Mouse (Mus musculus) CH12.LX (cell line): ENCODE data around the gene Gm20388. TPM values are rescaled to one million over a fixed set of nuclear protein-coding genes. Genes with fewer than 3 reads are reported as not detected.

Source experiments
- DNase-seq: peaks from one replicate; pipeline ENCODE4 v3.0.0-alpha.2; 2013; ENCODE audit errors: extremely low read depth
- H3K27ac ChIP-seq: 2 replicates; pipeline ENCODE4 v1.5.1; 2012; ENCODE audit warnings: low read depth, mild to moderate bottlenecking, control low read depth, moderate library complexity; ENCODE audit not compliant: insufficient read depth
- H3K27me3 ChIP-seq: replicated peaks from 2 replicates; pipeline ENCODE3; 2012; ENCODE audit warnings: inconsistent platforms
- H3K36me3 ChIP-seq, 2 experiments: replicated peaks in 1 of 2; 2 replicates each; pipeline versions ENCODE3 to v1.6.1; 2012; ENCODE audit warnings: inconsistent platforms in 1 of 2, low read length in 1 of 2, mild to moderate bottlenecking in 1 of 2, mixed read lengths in 1 of 2, moderate library complexity in 1 of 2; ENCODE audit not compliant: control insufficient read depth in 1 of 2, insufficient read depth in 1 of 2
- H3K4me1 ChIP-seq, 2 experiments: 2 replicates each; pipeline ENCODE4 v1.6.1; 2012; ENCODE audit warnings: inconsistent platforms in 1 of 2, moderate library complexity in 1 of 2; ENCODE audit not compliant: insufficient read depth in 2 of 2, control insufficient read depth in 1 of 2
- H3K4me2 ChIP-seq: 2 replicates; pipeline ENCODE4 v1.6.1; 2012; ENCODE audit warnings: low read depth, mild to moderate bottlenecking, control low read depth; ENCODE audit not compliant: poor library complexity, insufficient read depth, severe bottlenecking
- H3K4me3 ChIP-seq, 3 experiments: fragments of 150-350 bp in 1 of 3; sonication (generic) in 1 of 3; replicated peaks in 1 of 3; 2 replicates each; pipeline versions ENCODE3 to v1.5.1; 2011 to 2012; ENCODE audit warnings: low read depth in 2 of 3, low read length in 2 of 3, mild to moderate bottlenecking in 2 of 3, moderate library complexity in 2 of 3, control low read depth in 1 of 3, improper control_type of control experiment in 1 of 3, inconsistent platforms in 1 of 3, mixed read lengths in 1 of 3; ENCODE audit not compliant: poor library complexity in 1 of 3
- H3K79me2 ChIP-seq: replicated peaks from 2 replicates; pipeline ENCODE4 v1.6.1; 2012; ENCODE audit warnings: mild to moderate bottlenecking, moderate library complexity; ENCODE audit not compliant: control insufficient read depth, poor library complexity, insufficient read depth, severe bottlenecking; ENCODE audit errors: extremely low read depth
- H3K9ac ChIP-seq: 2 replicates; pipeline ENCODE4 v1.6.1; 2012; ENCODE audit warnings: low read depth, mild to moderate bottlenecking, control low read depth, moderate library complexity; ENCODE audit not compliant: insufficient read depth
- H3K9me3 ChIP-seq: replicated peaks from 2 replicates; pipeline ENCODE3; 2012; ENCODE audit warnings: low read length, inconsistent platforms, mixed read lengths
- BHLHE40 ChIP-seq: IDR thresholded peaks from 2 replicates; pipeline ENCODE4 v1.6.1; 2011; ENCODE audit warnings: mild to moderate bottlenecking, low read depth, low read length, improper control_type of control experiment
- CHD1 ChIP-seq: IDR thresholded peaks from 2 replicates; pipeline ENCODE4 v1.6.1; 2012; ENCODE audit warnings: low read depth, low read length, improper control_type of control experiment, inconsistent platforms
- ELF1 ChIP-seq: IDR thresholded peaks from 2 replicates; pipeline ENCODE4 v1.6.1; 2014; ENCODE audit warnings: low read depth, mild to moderate bottlenecking, inconsistent platforms, low read length, improper control_type of control experiment
- ETS1 ChIP-seq: conservative IDR thresholded peaks from 2 replicates; pipeline ENCODE4 v1.6.1; 2012; ENCODE audit warnings: low read depth, mild to moderate bottlenecking, inconsistent platforms, low read length, improper control_type of control experiment, moderate library complexity
- HCFC1 ChIP-seq: IDR thresholded peaks from 2 replicates; pipeline ENCODE4 v1.6.1; 2012; ENCODE audit warnings: low read depth, mild to moderate bottlenecking, inconsistent platforms, low read length, improper control_type of control experiment
- IRF4 ChIP-seq: IDR thresholded peaks from 2 replicates; pipeline ENCODE4 v1.6.1; 2014; ENCODE audit warnings: low read depth, mild to moderate bottlenecking, inconsistent platforms, low read length, improper control_type of control experiment
- JUN ChIP-seq: IDR thresholded peaks from 2 replicates; pipeline ENCODE4 v1.6.1; 2011; ENCODE audit warnings: low read depth, mild to moderate bottlenecking, low read length, improper control_type of control experiment, moderate library complexity; ENCODE audit not compliant: insufficient read depth
- MXI1 ChIP-seq: IDR thresholded peaks from 2 replicates; pipeline ENCODE4 v1.6.1; 2011; ENCODE audit warnings: mild to moderate bottlenecking, low read depth, low read length, improper control_type of control experiment
- MYC ChIP-seq: IDR thresholded peaks from 2 replicates; pipeline ENCODE4 v1.6.1; 2011; ENCODE audit warnings: low read depth, mild to moderate bottlenecking, improper control_type of control experiment, low read length
- NELFE ChIP-seq: IDR thresholded peaks from 2 replicates; pipeline ENCODE4 v1.6.1; 2011; ENCODE audit warnings: low read depth, low read length, improper control_type of control experiment
- NRF1 ChIP-seq: IDR thresholded peaks from 2 replicates; pipeline ENCODE4 v1.6.1; 2014; ENCODE audit warnings: low read depth, mild to moderate bottlenecking, inconsistent platforms, low read length, improper control_type of control experiment, moderate library complexity
- RCOR1 ChIP-seq: conservative IDR thresholded peaks from 2 replicates; pipeline ENCODE4 v1.6.1; 2012; ENCODE audit warnings: low read depth, mild to moderate bottlenecking, inconsistent platforms, low read length, improper control_type of control experiment
- SIN3A ChIP-seq: IDR thresholded peaks from 2 replicates; pipeline ENCODE4 v1.6.1; 2012; ENCODE audit warnings: low read length, improper control_type of control experiment, inconsistent platforms
- TBP ChIP-seq: conservative IDR thresholded peaks from 2 replicates; pipeline ENCODE4 v1.6.1; 2011; ENCODE audit warnings: low read depth, low read length, improper control_type of control experiment
- TCF12 ChIP-seq: IDR thresholded peaks from 2 replicates; pipeline ENCODE4 v1.6.1; 2014; ENCODE audit warnings: low read depth, mild to moderate bottlenecking, inconsistent platforms, low read length, improper control_type of control experiment
- ZKSCAN1 ChIP-seq: IDR thresholded peaks from 2 replicates; pipeline ENCODE4 v1.6.1; 2012; ENCODE audit warnings: low read depth, inconsistent platforms, low read length, improper control_type of control experiment, borderline replicate concordance
- dilution Hi-C: fragments of 300-500 bp; cut with MboI; formaldehyde crosslinking; loops from 2 replicates; pipeline ENCODE4 v1.14.3; 2020; ENCODE audit warnings: low sequenced_read_pairs; ENCODE audit not compliant: extremely low pct_unique_long_range_greater_than_20kb, extremely low pct_ligation_motif_present
- in situ Hi-C: fragments of 300-500 bp; cut with MboI; formaldehyde crosslinking; loops from 3 replicates; pipeline ENCODE4 v1.14.3; 2019; ENCODE audit warnings: low sequenced_read_pairs, low pct_ligation_motif_present, low pct_unique_long_range_greater_than_20kb, mixed read lengths
- polyA plus RNA-seq: library from polyadenylated mRNA; unstranded; fragments of >175 nt; gene quantifications from 2 replicates; pipeline ENCODE4 v1.2.1, GENCODE M21; 2012; ENCODE audit warnings: low read depth; ENCODE audit not compliant: insufficient read length
- total RNA-seq, 2 experiments: library from RNA; depleted of rRNA; stranded (reverse); fragments of 300-350 nt in 1 of 2; fragments of >200 nt in 1 of 2; gene quantifications; 2 replicates each; pipeline ENCODE4 v1.2.3; 2012 to 2014

The Gm20388 gene
- total and polyA plus RNA-seq, 3 experiments, result 14.8 to 26.3 (median 22.2) TPM

DNA sequence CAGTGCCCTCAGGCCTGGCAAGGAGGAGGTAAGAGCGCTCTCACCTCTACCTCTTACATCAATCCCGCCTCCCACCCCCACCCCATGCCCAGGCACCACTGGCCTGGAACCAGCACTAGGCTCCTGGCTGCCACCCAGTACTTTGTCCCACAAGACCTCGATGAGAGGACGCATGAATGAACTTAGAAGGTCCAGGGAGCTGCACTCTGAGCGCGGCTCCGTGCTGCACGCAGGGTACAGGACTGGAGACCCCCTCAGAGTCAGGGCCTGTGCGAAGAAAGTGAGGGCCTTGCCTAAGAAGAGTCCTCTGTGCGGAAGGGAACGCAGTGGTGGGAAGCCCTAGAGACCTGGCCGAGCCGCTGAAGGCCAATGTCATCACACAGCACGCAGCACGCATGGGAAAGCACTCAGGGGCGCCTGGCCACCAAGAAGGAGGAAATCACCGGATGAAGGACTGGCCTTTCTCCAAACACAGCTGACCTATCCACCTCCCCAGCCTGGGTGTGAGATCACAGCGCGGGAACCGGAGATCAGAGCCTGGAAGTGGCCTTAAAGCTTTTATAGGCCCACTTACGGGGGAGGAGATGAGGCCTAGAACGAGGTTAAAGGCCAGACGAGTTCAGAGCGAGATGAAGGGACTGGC lies 2636.3 kb downstream of the Gm20388 start (continued):
- TF ChIP-seq NRF1, result no peak
- TF ChIP-seq, all 38 proteins: peak for 0

DNA sequence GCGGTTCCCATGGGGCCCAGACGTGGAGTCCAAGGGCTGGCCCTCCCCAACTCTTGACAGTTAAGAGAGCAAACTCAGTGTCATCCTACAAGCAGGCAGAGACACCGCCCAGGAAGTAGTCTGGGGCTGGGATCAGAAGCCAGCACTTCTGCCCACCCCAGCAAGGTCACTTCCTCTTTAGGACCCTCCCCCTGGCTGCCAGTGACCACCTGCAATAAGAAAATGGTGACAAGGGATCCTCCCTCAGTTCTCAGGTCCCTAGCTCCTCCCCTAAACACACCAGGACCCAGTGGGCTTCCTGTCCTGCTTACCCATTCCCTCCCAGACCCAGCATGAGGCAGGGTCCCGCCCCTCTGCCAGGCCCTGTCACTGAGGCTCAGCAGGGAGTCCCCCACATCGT lies 2637.2 kb downstream of the Gm20388 start:
- H3K9ac ChIP-seq, result peak overlapping the region; percentile 39
- peak overlapping the region; percentile 91 for H3K27ac ChIP-seq
- H3K4me2 ChIP-seq, result peak overlapping the region; percentile 67
- dilution Hi-C loops (no loop called here), in situ Hi-C loops (loop anchor here (5.0 kb wide), 1 partner anchor 46 kb away; no protein-coding TSS in a partner anchor)
- H3K4me3 ChIP-seq, result peak overlapping the region; percentile 40 to 86 (median 69)
- H3K27me3 ChIP-seq, result no peaks in the 10 kb centered on the region
- peaks cover 0 to 27% of the 10 kb centered on the region in 2 experiments for H3K36me3 ChIP-seq
- DNase-seq, result peak; percentile 97
- peaks cover 46% of the 10 kb centered on the region for H3K79me2 ChIP-seq
- peaks cover 16 to 43% of the 10 kb centered on the region in 2 experiments for H3K4me1 ChIP-seq
- TF ChIP-seq ELF1 (peak; percentile 87), RCOR1 (no peak), NRF1 (peak; percentile 46), TBP (0 out of 2 replicates have a peak, but pooled peaks have one; percentile 21), BHLHE40 (no peak), MYC (0 out of 2 replicates have a peak, but pooled peaks have one; percentile 22), SIN3A (peak; percentile 55; the same call in 1 of the 2 replicates), MXI1 (peak; percentile 36; the same call in 1 of the 2 replicates), IRF4 (no peak), TCF12 (peak; percentile 67), HCFC1 (peak; percentile 75)
- peaks cover 4% of the 10 kb centered on the region for H3K9me3 ChIP-seq

DNA sequence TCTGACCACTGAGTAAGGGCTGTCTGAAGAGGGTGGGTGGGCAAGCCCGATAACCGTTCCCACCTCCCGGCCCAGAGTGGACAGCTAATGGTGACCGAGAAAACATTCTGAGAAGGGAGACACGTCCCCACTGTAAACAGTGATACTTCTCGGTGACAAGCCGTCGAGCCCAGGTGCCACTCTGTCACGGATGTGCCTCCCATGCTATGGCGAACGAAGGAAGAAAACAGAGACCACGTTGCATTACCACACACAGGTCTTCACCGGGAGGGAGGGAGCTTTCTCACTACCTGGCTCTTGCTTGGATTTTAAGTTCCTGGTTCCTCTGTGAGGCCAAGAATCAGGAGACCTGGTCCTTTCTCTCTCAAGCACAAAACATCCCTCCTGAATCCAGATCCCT lies 2637.7 kb downstream of the Gm20388 start:
- DNase-seq, result no peak
- no peak for TF ChIP-seq CHD1
- TF ChIP-seq NELFE, result no peak
- no peak for TF ChIP-seq ETS1
- TF ChIP-seq TCF12, result no peak
- no peak for TF ChIP-seq RCOR1
- TF ChIP-seq JUN, result no peak
- TF ChIP-seq ZKSCAN1, result no peak
- Histone ChIP-seq H3K36me3 (peaks cover 0 to 22% of the 10 kb centered on the region in 2 experiments), H3K79me2 (peaks cover 46% of the 10 kb centered on the region), H3K9ac (peak overlapping the region; percentile 39), H3K9me3 (peaks cover 4% of the 10 kb centered on the region), H3K27me3 (no peaks in the 10 kb centered on the region), H3K4me1 (peaks cover 16 to 43% of the 10 kb centered on the region in 2 experiments), H3K4me3 (peak overlapping the region; percentile 4 to 86 (median 40)), H3K4me2 (peak overlapping the region; percentile 67), H3K27ac (peak overlapping the region; percentile 91)
- in situ Hi-C loops (loop anchor here (5.0 kb wide), 1 partner anchor 46 kb away; no protein-coding TSS in a partner anchor), dilution Hi-C loops (no loop called here)
